Mouse (Mus musculus): ENCODE results near the gene Apoo.

DNA sequence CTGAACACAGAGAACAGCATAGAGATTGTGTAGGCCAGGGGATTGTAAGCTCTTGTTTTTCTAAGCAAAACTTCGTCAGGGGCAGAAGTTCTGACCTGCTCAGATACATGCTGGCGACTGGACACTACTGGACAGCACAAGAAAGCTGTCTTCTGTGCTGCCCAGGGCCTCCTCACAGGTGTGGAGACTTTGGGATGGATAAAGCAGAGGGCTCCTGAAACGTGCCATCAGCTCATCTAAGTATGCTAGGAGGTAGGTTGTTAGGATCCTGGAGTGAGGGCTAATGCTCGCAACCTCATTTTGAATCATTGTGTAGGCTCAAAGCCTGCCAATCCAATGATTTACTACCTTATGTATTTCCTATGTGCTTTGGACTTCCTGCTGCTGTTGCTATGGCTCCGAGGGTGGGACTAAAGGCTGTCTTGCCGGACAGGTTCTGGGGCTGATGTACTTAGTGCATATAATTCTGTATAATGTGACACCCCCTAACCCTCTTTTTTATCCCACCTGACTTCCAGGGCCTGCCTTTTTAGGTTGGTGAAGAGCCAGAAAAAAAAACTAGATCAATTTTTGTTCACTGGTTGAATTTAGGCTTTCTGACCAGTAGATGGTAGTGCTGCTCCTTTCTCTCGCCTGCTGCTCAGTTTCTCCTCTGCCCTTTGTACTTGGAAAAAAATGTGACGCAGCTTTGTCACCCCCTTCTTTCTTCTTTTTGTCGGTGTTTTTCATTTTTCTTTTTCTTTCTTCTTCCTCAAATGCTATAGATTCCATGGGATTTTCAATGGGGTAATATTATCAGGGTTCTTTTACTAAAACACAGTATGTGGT, 64.8 kb downstream of the Apoo start:
- TF ChIP-seq CTCF (IDR thresholded peaks at IDR 0.05; ENCODE audit: insufficient read depth, low read depth, low read length) (no peak), POLR2A (IDR thresholded peaks at IDR 0.05; ENCODE audit: insufficient read depth, low read depth, low read length) (no peak)
